Mouse (Mus musculus): ENCODE results near the gene Tns3. TPM values are rescaled to one million over a fixed set of nuclear protein-coding genes. Genes with fewer than 3 reads are reported as not detected.

Tns3 gene
- polyA plus RNA-seq, 1 experiment = 57.4 TPM

- Histone ChIP-seq H3K27me3 (ENCODE audit: control insufficient read depth, insufficient read depth, insufficient read length) (no peaks in the 10 kb centered on the region), H3K36me3 (ENCODE audit: control insufficient read depth, insufficient read depth) (peaks cover 15% of the 10 kb centered on the region), H3K79me2 (ENCODE audit: control insufficient read depth, insufficient read depth) (no peaks in the 10 kb centered on the region), H3K4me3 (ENCODE audit: insufficient read depth, poor library complexity, severe bottlenecking) (no peak overlapping the region), H3K79me3 (ENCODE audit: low read depth) (peaks cover 2% of the 10 kb centered on the region), H3ac (ENCODE audit: control insufficient read depth, insufficient read length, low read depth) (no peak overlapping the region)
- no peak for TF ChIP-seq MYOG (IDR thresholded peaks at IDR 0.05; ENCODE audit: control insufficient read depth, extremely low read depth, insufficient read length)
- TF ChIP-seq MAX (IDR thresholded peaks at IDR 0.05) = no peak
- no peak for TF ChIP-seq USF1 (IDR thresholded peaks at IDR 0.05; ENCODE audit: low read depth)
- no peak for TF ChIP-seq CTCF (IDR thresholded peaks at IDR 0.05; ENCODE audit: control insufficient read depth, insufficient read depth, insufficient read length)
- no peak for TF ChIP-seq FOSL1 (IDR thresholded peaks at IDR 0.05; ENCODE audit: insufficient read depth, low read length, poor library complexity, severe bottlenecking)
- no peak for TF ChIP-seq CEBPB (IDR thresholded peaks at IDR 0.05; ENCODE audit: low read depth)
- TF ChIP-seq MYOD1 (IDR thresholded peaks at IDR 0.05; ENCODE audit: control insufficient read depth, insufficient read length, low read depth) = no peak
These were observed 239.1 kb downstream of the Tns3 start for GRCm38 (mm10) chr11:8425226-8425570.

- no peaks in the 10 kb centered on the region for H3K27me3 ChIP-seq (ENCODE audit: control insufficient read depth, insufficient read depth, insufficient read length)
- H3ac ChIP-seq (ENCODE audit: control insufficient read depth, insufficient read length, low read depth) = peak overlapping the region; percentile 2
- TF ChIP-seq USF1 (IDR thresholded peaks at IDR 0.05; ENCODE audit: low read depth) (no peak), CTCF (IDR thresholded peaks at IDR 0.05; ENCODE audit: control insufficient read depth, insufficient read depth, insufficient read length) (peak; percentile 57)
- H3K79me2 ChIP-seq (ENCODE audit: control insufficient read depth, insufficient read depth) = no peaks in the 10 kb centered on the region
- no peak overlapping the region for H3K4me3 ChIP-seq (ENCODE audit: insufficient read depth, poor library complexity, severe bottlenecking)
- no peaks in the 10 kb centered on the region for H3K79me3 ChIP-seq (ENCODE audit: low read depth)
- H3K36me3 ChIP-seq (ENCODE audit: control insufficient read depth, insufficient read depth) = peaks cover 10% of the 10 kb centered on the region
These were observed 239.8 kb downstream of the Tns3 start for GRCm38 (mm10) chr11:8424342-8425225.

- Histone ChIP-seq H3K36me3 (ENCODE audit: control insufficient read depth, insufficient read depth) (no peaks in the 10 kb centered on the region), H3ac (ENCODE audit: control insufficient read depth, insufficient read length, low read depth) (no peak overlapping the region), H3K27me3 (ENCODE audit: control insufficient read depth, insufficient read depth, insufficient read length) (peaks cover 3% of the 10 kb centered on the region), H3K79me2 (ENCODE audit: control insufficient read depth, insufficient read depth) (no peaks in the 10 kb centered on the region), H3K4me3 (ENCODE audit: insufficient read depth, poor library complexity, severe bottlenecking) (no peak overlapping the region), H3K79me3 (ENCODE audit: low read depth) (no peaks in the 10 kb centered on the region)
- TF ChIP-seq CTCF (IDR thresholded peaks at IDR 0.05; ENCODE audit: control insufficient read depth, insufficient read depth, insufficient read length) (peak; percentile 34), USF1 (IDR thresholded peaks at IDR 0.05; ENCODE audit: low read depth) (no peak)
These were observed 259.0 kb downstream of the Tns3 start for GRCm38 (mm10) chr11:8405225-8405899.

GRCm38 (mm10) chr11:8401328-8401727, 263.0 kb downstream of the Tns3 start:
- Histone ChIP-seq H3K27me3 (ENCODE audit: control insufficient read depth, insufficient read depth, insufficient read length) (no peaks in the 10 kb centered on the region), H3K36me3 (ENCODE audit: control insufficient read depth, insufficient read depth) (no peaks in the 10 kb centered on the region), H3K4me3 (ENCODE audit: insufficient read depth, poor library complexity, severe bottlenecking) (no peak overlapping the region), H3K79me3 (ENCODE audit: low read depth) (no peaks in the 10 kb centered on the region), H3ac (ENCODE audit: control insufficient read depth, insufficient read length, low read depth) (no peak overlapping the region), H3K79me2 (ENCODE audit: control insufficient read depth, insufficient read depth) (no peaks in the 10 kb centered on the region)
- TF ChIP-seq MYOD1 (IDR thresholded peaks at IDR 0.05; ENCODE audit: control insufficient read depth, insufficient read length, low read depth) = no peak
- TF ChIP-seq CEBPB (IDR thresholded peaks at IDR 0.05; ENCODE audit: low read depth) = no peak
- no peak for TF ChIP-seq MAX (IDR thresholded peaks at IDR 0.05)
- TF ChIP-seq FOSL1 (IDR thresholded peaks at IDR 0.05; ENCODE audit: insufficient read depth, low read length, poor library complexity, severe bottlenecking) = no peak
- no peak for TF ChIP-seq USF1 (IDR thresholded peaks at IDR 0.05; ENCODE audit: low read depth)
- TF ChIP-seq MYOG (IDR thresholded peaks at IDR 0.05; ENCODE audit: control insufficient read depth, extremely low read depth, insufficient read length) = no peak
- no peak for TF ChIP-seq CTCF (IDR thresholded peaks at IDR 0.05; ENCODE audit: control insufficient read depth, insufficient read depth, insufficient read length)

- no peaks in the 10 kb centered on the region for H3K79me3 ChIP-seq (ENCODE audit: low read depth)
- no peaks in the 10 kb centered on the region for H3K27me3 ChIP-seq (ENCODE audit: control insufficient read depth, insufficient read depth, insufficient read length)
- no peak overlapping the region for H3ac ChIP-seq (ENCODE audit: control insufficient read depth, insufficient read length, low read depth)
- no peaks in the 10 kb centered on the region for H3K36me3 ChIP-seq (ENCODE audit: control insufficient read depth, insufficient read depth)
- no peaks in the 10 kb centered on the region for H3K79me2 ChIP-seq (ENCODE audit: control insufficient read depth, insufficient read depth)
- TF ChIP-seq USF1 (IDR thresholded peaks at IDR 0.05; ENCODE audit: low read depth) (no peak), CTCF (IDR thresholded peaks at IDR 0.05; ENCODE audit: control insufficient read depth, insufficient read depth, insufficient read length) (no peak)
- no peak overlapping the region for H3K4me3 ChIP-seq (ENCODE audit: insufficient read depth, poor library complexity, severe bottlenecking)
These were observed 268.0 kb downstream of the Tns3 start for GRCm38 (mm10) chr11:8396329-8396728.

- Histone ChIP-seq H3K36me3 (ENCODE audit: control insufficient read depth, insufficient read depth) (no peaks in the 10 kb centered on the region), H3K27me3 (ENCODE audit: control insufficient read depth, insufficient read depth, insufficient read length) (no peaks in the 10 kb centered on the region), H3K4me3 (ENCODE audit: insufficient read depth, poor library complexity, severe bottlenecking) (no peak overlapping the region), H3K79me3 (ENCODE audit: low read depth) (no peaks in the 10 kb centered on the region), H3ac (ENCODE audit: control insufficient read depth, insufficient read length, low read depth) (no peak overlapping the region), H3K79me2 (ENCODE audit: control insufficient read depth, insufficient read depth) (no peaks in the 10 kb centered on the region)
- TF ChIP-seq MYOD1 (IDR thresholded peaks at IDR 0.05; ENCODE audit: control insufficient read depth, insufficient read length, low read depth) (no peak), USF1 (IDR thresholded peaks at IDR 0.05; ENCODE audit: low read depth) (no peak), FOSL1 (IDR thresholded peaks at IDR 0.05; ENCODE audit: insufficient read depth, low read length, poor library complexity, severe bottlenecking) (no peak), MYOG (IDR thresholded peaks at IDR 0.05; ENCODE audit: control insufficient read depth, extremely low read depth, insufficient read length) (no peak), CEBPB (IDR thresholded peaks at IDR 0.05; ENCODE audit: low read depth) (no peak), CTCF (IDR thresholded peaks at IDR 0.05; ENCODE audit: control insufficient read depth, insufficient read depth, insufficient read length) (no peak), MAX (IDR thresholded peaks at IDR 0.05) (no peak)
These were observed 272.8 kb downstream of the Tns3 start for GRCm38 (mm10) chr11:8391564-8391963.

Measured in C2C12 (cell line).